Mouse (Mus musculus) E14TG2a.4 (cell line): ENCODE data around the gene Tsc22d4.

Experiments used
- CTCF ChIP-seq: conservative IDR thresholded peaks from 2 replicates; pipeline ENCODE4 v1.5.1; 2014; ENCODE audit warnings: low read length
- NANOG ChIP-seq: IDR thresholded peaks from 2 replicates; pipeline ENCODE4 v1.6.1; 2014; ENCODE audit warnings: borderline replicate concordance, low read length, mixed read lengths

- TF ChIP-seq CTCF (no peak), NANOG (no peak)
Measured at GRCm38 (mm10) chr5:137740506-137740905, 5.0 kb upstream of the Tsc22d4 start.
